Mouse (Mus musculus): ENCODE data around the gene Aurkaip1. TPM values are rescaled to one million over a fixed set of nuclear protein-coding genes. Genes with fewer than 3 reads are reported as not detected.

The Aurkaip1 gene
- total RNA-seq, 2 experiments from 2014 or later: 59.7 to 62.7 TPM

DNA sequence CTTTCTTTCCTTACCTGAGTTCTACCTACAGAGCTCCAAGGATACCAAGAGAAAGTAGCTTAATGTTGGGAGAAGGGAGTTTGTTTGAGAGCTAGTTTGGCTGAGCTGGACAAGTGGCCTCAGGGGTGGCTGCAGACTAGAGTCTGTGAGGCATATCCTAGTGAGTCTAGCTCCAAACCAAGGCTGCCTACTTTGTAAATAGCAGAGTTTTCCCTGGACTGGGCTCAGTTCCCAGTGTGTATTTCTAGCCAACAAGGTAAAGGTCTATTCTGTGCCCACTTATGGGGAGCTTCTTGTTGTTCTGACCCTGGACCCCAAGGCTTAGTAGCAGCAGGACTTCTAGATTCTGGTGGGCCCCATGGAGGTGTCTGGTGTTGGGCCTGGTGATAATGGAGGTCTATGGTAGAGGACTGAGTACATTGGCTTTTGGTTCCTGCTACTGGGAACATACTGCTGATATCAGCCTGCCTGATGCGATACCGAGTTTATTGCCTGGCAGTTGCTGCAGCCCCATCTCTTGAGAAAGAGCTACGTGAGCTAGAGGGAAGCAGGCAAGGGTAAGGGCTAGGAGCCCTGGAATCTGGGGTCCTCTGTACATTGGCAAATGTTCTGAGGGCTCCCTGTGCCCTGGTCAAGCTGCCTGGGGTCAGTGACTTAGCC lies 18.9 kb downstream of the Aurkaip1 start:
- intact Hi-C loops (cut with DNase I): no loop called here
- DNase-seq: no peak

- intact Hi-C loops (cut with DNase I): no loop called here
- no peak for DNase-seq
Observed at GRCm38 (mm10) chr4:155851368-155851767, 20.3 kb downstream of the Aurkaip1 start.

DNA sequence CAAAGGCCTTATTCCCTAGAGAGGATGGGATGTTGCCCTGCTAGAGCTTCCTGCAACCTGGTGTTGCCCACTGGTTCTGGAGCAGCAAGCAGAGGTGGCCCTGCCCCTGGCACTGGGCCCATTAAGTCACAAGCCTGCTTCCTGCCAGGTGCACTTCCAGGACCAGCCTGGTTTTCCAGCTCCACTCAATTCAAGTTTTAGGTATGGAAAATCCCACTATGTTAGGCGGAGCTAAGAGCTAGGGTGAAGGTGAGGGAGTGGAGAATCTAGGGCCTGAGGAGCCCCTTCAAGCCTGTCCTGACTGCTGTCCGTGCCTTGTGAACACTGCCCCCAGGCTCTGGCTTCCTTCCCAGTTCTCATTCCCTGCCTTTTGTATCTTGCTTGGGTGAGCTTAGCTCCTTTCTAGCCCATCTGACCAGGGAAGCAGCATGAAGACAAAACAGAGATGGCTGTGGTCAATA lies 20.9 kb downstream of the Aurkaip1 start:
- intact Hi-C loops (cut with DNase I): no loop called here
- no peak for DNase-seq

- intact Hi-C loops (cut with DNase I): no loop called here
Observed at GRCm38 (mm10) chr4:155853421-155853820, 22.3 kb downstream of the Aurkaip1 start.

GRCm38 (mm10) chr4:155854991-155855390 lies 23.9 kb downstream of the Aurkaip1 start:
- intact Hi-C loops (cut with DNase I): no loop called here
- no peak for DNase-seq

More at GRCm38 (mm10) chr4:155853421-155853820, 22.3 kb downstream of the Aurkaip1 start:
- no peak for DNase-seq

DNA sequence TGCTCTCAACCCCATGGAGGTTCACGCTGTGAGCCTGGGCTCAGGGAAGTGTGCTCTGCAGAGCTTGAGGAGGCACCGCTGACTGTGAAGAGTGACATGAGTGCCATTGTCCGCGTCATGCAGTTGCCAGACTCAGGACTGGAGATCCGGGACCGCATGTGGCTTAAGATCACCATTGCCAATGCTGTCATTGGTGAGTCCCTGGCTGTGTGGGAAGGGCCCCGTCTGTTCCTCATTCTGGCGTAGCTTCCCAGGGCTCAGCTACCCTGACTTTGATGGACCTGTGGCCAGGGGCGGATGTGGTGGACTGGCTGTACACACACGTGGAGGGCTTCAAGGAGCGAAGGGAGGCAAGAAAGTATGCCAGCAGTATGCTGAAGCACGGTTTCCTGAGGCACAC lies 25.0 kb downstream of the Aurkaip1 start:
- intact Hi-C loops (cut with DNase I): no loop called here
- no peak for DNase-seq

DNA sequence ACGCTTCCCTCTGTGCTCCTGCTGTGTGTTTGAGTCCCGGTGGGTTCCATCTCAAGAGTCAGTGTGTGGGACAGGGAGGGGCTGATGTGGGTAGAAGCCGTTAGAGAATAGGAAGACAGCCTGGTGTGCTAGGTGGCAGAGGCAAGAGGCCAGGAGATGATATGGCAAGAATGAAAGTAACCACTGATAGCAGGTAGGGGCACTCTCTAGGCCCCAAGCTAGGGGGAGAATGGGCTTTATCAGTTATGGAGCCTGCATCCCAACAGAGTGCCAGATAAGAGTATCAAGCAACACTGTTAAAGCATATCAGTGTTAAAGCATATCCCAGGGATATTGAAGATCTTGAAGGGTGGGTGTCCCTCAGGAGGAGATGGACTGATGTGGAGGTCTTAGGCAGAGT lies 25.8 kb downstream of the Aurkaip1 start:
- intact Hi-C loops (cut with DNase I): no loop called here

GRCm38 (mm10) chr4:155859318-155859717 lies 28.2 kb downstream of the Aurkaip1 start:
- DNase-seq: no peak
- intact Hi-C loops (cut with DNase I): no loop called here

More for the DNA sequence above, 25.8 kb downstream of the Aurkaip1 start:
- DNase-seq: no peak

DNA sequence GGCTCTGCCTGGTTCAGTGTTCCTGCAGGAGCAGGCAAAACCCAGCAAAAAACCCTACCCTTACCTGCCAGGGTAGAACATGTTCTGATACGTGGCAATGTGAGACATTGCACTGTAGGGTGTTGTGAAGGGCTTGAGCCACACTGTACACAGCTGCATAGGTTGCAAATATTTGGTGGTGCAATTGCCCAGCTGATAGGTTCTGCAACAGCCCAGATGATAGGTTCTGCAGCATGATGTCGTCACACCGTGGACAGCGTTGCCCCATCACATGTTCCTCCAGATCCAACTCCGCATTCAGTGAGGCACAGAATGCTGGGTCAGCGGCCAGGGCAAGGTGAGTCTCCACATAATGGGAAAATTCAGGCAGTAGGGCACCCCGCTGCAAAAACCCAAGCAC lies 30.7 kb downstream of the Aurkaip1 start:
- no peak for DNase-seq

DNA sequence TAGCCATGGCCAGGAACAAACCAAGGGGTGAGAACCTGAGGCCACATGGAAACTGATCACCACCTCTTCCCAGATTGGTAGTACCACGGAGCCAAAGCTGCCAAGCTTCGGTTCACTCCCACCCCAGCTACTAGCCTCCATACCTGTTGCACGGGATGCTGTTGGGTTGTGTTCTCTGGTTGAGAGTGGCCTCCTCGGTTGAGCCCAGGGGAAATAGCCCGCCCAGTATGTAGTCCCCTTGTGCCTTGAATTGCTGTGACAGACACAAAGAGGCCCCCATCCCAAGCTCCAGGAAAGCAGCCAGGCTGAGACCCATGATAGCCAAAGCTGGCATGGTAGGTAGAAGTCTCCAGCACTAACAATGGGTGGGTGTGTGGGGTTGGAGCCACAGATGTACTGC lies 31.9 kb downstream of the Aurkaip1 start, which contains the start of gene Tas1r3:
TSS of gene Tas1r3 (minus strand) at position 362 of the 400 bp plus-strand sequence.
- no peak for DNase-seq
- intact Hi-C loops (cut with DNase I): no loop called here

More for the DNA sequence above, 30.7 kb downstream of the Aurkaip1 start:
- intact Hi-C loops (cut with DNase I): no loop called here

DNA sequence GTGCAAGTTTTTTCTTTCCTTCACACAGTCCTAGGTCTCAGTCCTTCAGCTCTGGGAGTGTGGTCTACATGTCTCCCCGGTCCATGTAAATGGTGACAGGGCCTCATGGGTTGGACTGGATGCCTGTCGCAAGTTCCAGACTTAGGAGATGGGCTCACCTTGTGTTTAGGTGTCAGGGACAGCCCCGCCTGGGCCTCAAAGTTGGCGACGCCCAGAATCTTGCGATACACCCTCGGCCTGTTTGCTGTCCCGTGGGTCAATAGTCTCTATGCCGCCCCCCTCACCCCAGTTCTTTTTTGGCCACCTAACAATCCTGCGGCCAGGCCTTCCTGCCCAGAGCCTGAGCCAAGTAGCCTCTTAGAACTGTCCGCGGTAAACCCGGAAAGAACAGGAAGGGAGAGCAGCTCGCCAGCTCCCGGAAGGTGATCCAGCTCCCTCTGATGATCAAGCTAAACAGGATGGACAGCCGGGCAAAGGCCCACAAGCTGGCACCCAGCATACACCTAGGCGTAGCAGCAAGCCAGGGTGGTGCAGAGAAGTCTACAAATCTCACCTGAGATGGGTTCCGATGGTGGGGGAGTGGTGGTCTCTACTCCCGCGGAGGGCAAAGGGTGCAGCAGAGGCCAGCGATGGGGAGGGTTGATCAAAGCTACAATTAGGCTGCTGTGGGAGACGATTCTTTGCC lies 37.7 kb downstream of the Aurkaip1 start:
- intact Hi-C loops (cut with DNase I): no loop called here
- no peak for DNase-seq

DNA sequence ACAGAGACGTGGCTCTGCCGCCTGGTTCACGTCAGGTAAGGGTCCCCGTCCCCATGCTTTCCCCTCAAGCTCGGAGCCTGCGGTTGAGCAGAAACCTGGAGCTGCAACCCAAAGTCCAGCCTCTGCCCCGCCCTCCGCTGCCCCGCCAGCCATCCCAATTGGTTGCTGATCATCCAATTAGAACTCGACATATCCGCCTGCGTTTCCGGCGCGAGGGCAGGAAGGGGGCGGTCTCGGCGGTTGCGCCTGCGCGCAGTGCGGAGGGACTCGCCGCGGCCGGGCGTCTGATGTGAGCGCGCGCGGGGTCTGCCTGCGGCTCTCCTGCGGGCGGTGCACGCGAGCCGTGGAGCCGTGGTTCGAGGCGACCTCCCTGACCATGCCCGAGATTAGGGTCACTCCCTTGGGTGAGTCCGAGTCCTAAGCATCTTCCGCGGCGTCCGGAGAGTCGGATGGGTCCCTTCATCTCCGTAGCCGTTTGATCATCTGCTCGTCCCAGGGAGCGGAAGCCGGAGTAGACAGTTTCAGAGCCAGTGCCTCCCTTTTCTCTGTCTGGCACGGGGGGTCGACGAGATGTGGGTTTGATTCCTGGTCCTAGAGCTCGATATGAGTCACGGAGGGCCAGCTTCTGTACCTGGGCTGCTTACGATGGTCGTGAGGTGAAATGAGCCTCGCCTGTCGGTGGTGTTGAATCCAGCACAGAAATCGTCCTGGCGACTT lies 38.4 kb downstream of the Aurkaip1 start, which contains the start of the genes Cptp and Ints11:
TSS of gene Cptp (minus strand) at position 124 of the 717 bp plus-strand sequence.
TSS of gene Ints11 (plus strand) at position 230 of the 717 bp plus-strand sequence.
- peak; percentile 97 for DNase-seq
- intact Hi-C loops (cut with DNase I): no loop called here

GRCm38 (mm10) chr4:155871404-155871803 lies 40.3 kb downstream of the Aurkaip1 start:
- no peak for DNase-seq
- intact Hi-C loops (cut with DNase I): no loop called here

Small RNAs within 50 kb of the gene (microRNA-seq; reads per million reads assigned to microRNA genes)
- not detected for gene Gm27743

Other genes starting within 250 kb of the Aurkaip1 start
- gene Slc35e2, start 229.9 kb upstream of the Aurkaip1 start, total RNA-seq (2021): 10 to 100 TPM; 39.1 to 40.6 TPM
- gene Cdk11b, start 206.4 kb upstream of the Aurkaip1 start, total RNA-seq (2021): 10 to 100 TPM; 55.5 to 60.6 TPM
- not detected for gene Gm10563, start 185.9 kb upstream of the Aurkaip1 start, total RNA-seq (2021)
- 1 to 10 TPM; 3.9 to 4.8 TPM for gene Mmp23, start 177.9 kb upstream of the Aurkaip1 start, total RNA-seq (2021)
- 100 to 1,000 TPM in 1 of 2 experiments, 10 to 100 TPM in 1; 91.0 to 105 TPM for gene Mib2, start 162.1 kb upstream of the Aurkaip1 start, total RNA-seq (2021)
- 10 to 100 TPM; 20.3 to 22.0 TPM for gene Fndc10, start 136.9 kb upstream of the Aurkaip1 start, total RNA-seq (2021)
- gene Ssu72, start 126.5 kb upstream of the Aurkaip1 start, total RNA-seq (2021): 10 to 100 TPM; 82.1 to 83.7 TPM
- 10 to 100 TPM; 41.0 to 44.8 TPM for gene Tmem240, start 96.5 kb upstream of the Aurkaip1 start, total RNA-seq (2021)
- 10 to 100 TPM; 64.8 to 69.8 TPM for gene Atad3a, start 70.2 kb upstream of the Aurkaip1 start, total RNA-seq (2021)
- gene Vwa1, start 56.6 kb upstream of the Aurkaip1 start, total RNA-seq (2021): 10 to 100 TPM; 15.6 to 16.4 TPM
- 1 to 10 TPM; 1.3 TPM for gene Tmem88b, start 45.4 kb upstream of the Aurkaip1 start, total RNA-seq (2021)
- gene Ankrd65, start 40.8 kb upstream of the Aurkaip1 start, total RNA-seq (2021): not detected
- gene Mrpl20, start 28.4 kb upstream of the Aurkaip1 start, total RNA-seq (2021): 100 to 1,000 TPM; 102 to 104 TPM
- gene Ccnl2, start 18.8 kb upstream of the Aurkaip1 start, total RNA-seq (2021): 10 to 100 TPM; 84.1 to 85.0 TPM
- 10 to 100 TPM; 15.0 to 15.1 TPM for gene Mxra8, start 8.4 kb downstream of the Aurkaip1 start, total RNA-seq (2021)
- gene Dvl1, start 16.1 kb downstream of the Aurkaip1 start, total RNA-seq (2021): 10 to 100 TPM; 82.5 to 88.2 TPM
- gene Tas1r3, start 32.1 kb downstream of the Aurkaip1 start, total RNA-seq (2021): under 1 TPM; 0.28 to 0.32 TPM
- 10 to 100 TPM; 26.6 to 27.5 TPM for gene Cptp, start 38.2 kb downstream of the Aurkaip1 start, total RNA-seq (2021)
- gene Ints11, start 38.3 kb downstream of the Aurkaip1 start, total RNA-seq (2021): 10 to 100 TPM; 44.1 to 54.7 TPM
- gene Pusl1, start 60.5 kb downstream of the Aurkaip1 start, total RNA-seq (2021): 10 to 100 TPM; 62.3 to 68.1 TPM
- gene Acap3, start 60.5 kb downstream of the Aurkaip1 start, total RNA-seq (2021): 100 to 1,000 TPM; 164 to 168 TPM
- gene Ube2j2, start 112.6 kb downstream of the Aurkaip1 start, total RNA-seq (2021): 100 to 1,000 TPM in 1 of 2 experiments, 10 to 100 TPM in 1; 96.0 to 101 TPM
- 10 to 100 TPM; 12.0 to 14.8 TPM for gene C1qtnf12, start 131.0 kb downstream of the Aurkaip1 start, total RNA-seq (2021)
- gene B3galt6, start 161.4 kb downstream of the Aurkaip1 start, total RNA-seq (2021): 10 to 100 TPM; 12.9 to 13.7 TPM
- gene Sdf4, start 161.6 kb downstream of the Aurkaip1 start, total RNA-seq (2021): 100 to 1,000 TPM; 111 to 112 TPM
- 1 to 10 TPM; 1.3 to 1.5 TPM for gene Tnfrsf4, start 182.6 kb downstream of the Aurkaip1 start, total RNA-seq (2021)
- gene Tnfrsf18, start 194.9 kb downstream of the Aurkaip1 start, total RNA-seq (2021): not detected
- gene Ttll10, start 228.1 kb downstream of the Aurkaip1 start, total RNA-seq (2021): not detected

Measured in left cerebral cortex, postnatal 4 days (tissue).